Mouse (Mus musculus) brain, embryonic 14.5 days (tissue): ENCODE measurements around the gene Fcgrt. TPM values are rescaled to one million over a fixed set of nuclear protein-coding genes. Genes with fewer than 3 reads are reported as not detected.
"Not testable (repeated sequence)": the region's sequence is repeated elsewhere in the genome, so short reads cannot be mapped to it uniquely, and the experiment has no call there.

ENCODE experiments used
- DNase-seq: peaks from one replicate; pipeline ENCODE4 v3.0.0-alpha.2; 2011; ENCODE audit warnings: low read depth
- CTCF ChIP-seq: fragments of 200-500 bp; IDR thresholded peaks from 2 replicates; pipeline ENCODE4 v1.5.1; 2012; ENCODE audit warnings: inconsistent platforms, mild to moderate bottlenecking, moderate library complexity, borderline replicate concordance; ENCODE audit not compliant: insufficient read depth, insufficient read length; ENCODE audit errors: extremely low read depth
- POLR2A ChIP-seq: fragments of 200-500 bp; IDR thresholded peaks from 2 replicates; pipeline ENCODE4 v1.6.1; 2012; ENCODE audit warnings: mild to moderate bottlenecking, inconsistent platforms, borderline replicate concordance; ENCODE audit not compliant: poor library complexity, insufficient read depth, insufficient read length, severe bottlenecking; ENCODE audit errors: extremely low read depth
- polyA plus RNA-seq: library from polyadenylated mRNA; depleted of rRNA; stranded (reverse); fragments of >200 nt; gene quantifications from 2 replicates; pipeline ENCODE4 v1.2.3, GENCODE M21; 2012

The Fcgrt gene
- polyA plus RNA-seq, 1 experiment: 17.3 TPM

DNA sequence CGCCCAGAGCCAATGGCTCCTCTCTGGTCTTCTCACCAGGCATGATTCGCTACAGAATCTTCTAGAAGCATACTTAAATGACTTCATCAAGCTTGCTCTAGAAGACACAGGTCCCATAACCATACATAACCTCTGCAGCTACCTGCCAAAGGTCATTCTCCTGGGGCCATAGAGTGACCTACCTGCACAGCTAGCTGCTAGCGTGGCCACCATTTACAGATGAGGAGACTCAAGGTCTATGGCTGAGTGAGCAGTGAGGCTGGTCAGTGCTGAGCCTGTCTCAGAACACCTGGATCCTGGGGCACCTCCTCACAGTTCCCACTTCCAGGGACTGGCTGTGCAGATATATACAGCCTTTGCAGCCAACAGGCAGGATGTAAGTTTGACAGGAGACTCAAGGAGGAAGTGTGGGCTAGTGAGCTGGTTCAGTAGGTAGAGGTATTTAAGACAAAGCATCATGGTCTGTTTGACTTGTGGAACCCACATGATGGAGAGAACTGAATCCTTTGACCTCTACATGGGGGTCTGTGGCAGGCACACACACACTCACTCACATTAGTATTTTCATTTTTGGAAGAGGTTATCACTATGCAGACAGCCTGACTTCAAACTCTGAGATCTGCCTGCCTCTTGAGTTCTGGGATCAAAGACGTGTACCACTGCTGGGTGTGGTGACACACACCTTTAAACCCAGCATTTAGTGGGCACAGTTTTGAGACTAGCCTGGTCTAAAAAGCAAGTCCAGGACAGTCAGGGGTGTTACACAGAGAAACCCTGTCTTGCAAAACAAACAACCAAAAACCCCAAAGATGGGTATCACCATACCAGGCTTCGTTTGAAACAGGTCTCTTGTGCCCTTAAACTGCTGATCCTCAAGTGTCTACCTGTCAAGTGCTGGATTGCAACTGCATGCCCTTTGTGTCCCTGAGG, 16.4 kb upstream of the Fcgrt start:
- no peak for TF ChIP-seq CTCF
- no peak for TF ChIP-seq POLR2A
- DNase-seq: no peak

DNA sequence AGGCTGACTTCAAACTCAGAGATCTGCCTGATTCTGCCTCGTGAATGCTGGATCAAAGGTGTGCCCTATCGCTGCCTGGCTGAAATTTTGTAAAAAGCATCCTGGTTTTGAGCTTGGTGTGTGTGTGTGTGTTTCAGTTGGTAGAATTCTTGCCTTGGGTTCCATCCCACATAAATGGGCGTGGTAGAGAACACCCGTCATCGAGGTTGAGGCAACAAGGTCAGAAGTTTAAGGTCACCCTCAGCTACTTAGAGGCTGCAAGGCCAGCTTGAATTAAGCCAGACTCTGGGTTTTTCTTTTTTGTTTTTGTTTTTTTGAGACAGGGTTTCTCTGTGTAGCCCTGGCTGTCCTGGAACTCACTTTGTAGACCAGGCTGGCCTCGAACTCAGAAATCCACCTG, 14.7 kb upstream of the Fcgrt start:
- TF ChIP-seq POLR2A: no peak
- TF ChIP-seq CTCF: no peak
- DNase-seq: no peak

DNA sequence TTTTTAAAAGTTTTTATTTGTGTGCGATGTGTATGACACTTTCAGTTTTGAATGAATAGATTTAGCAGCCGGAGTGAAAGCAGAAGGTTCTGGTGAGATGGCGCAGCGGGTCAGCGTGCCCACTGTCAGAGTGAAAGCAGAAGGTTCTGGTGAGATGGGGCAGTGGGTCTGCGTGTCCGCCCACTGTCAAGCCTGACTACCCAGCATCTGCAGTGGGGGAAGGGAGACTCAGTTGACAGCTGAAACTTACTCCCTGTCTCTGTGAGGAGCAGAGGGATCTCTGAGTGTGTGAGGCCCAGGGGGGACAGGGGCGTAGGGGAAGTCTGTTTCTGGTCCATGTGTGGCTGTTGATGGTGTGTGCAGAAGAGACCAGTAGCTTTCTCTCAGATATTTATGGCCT, 13.9 kb upstream of the Fcgrt start:
- no peak for DNase-seq
- TF ChIP-seq POLR2A (no peak), CTCF (no peak)

DNA sequence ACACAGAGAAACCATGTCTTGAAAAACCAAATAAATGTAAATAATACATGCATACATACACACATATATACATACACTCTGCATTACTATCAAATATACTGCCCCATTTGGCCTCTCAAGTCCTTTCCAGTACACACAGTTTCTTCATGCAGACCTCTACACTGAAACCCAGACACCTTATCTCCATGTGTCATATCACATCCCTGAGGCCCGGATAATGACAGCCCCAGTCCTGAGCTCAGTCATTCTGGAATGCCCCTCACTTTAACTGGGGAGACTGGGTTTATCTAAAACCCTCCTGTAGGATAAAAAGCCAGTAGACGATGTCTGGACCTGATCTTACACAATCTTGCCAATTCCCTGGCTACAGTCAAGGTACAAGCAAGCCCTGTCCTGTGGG, 9.8 kb upstream of the Fcgrt start:
- no peak for DNase-seq
- TF ChIP-seq CTCF (no peak), POLR2A (no peak)

DNA sequence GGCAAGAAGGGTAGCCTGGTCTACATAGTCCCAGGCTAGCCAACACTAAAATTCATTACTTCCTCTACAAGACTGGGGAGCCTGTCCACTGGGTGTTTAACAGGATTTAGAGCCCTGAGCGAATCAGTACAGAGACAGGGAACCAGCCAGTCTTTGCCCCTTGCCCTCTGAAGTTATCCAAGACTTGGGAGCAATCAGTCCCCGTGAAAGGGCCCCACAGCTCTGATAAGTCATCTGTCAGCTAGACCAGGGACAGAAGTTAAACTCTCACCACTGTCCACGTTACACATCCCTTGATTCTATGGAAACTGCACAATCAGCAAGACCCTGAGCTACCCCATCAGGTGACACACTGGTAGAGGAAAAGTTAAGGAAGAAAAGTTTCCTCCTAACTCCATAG, 8.9 kb upstream of the Fcgrt start:
- TF ChIP-seq POLR2A (no peak), CTCF (no peak)
- DNase-seq: no peak

DNA sequence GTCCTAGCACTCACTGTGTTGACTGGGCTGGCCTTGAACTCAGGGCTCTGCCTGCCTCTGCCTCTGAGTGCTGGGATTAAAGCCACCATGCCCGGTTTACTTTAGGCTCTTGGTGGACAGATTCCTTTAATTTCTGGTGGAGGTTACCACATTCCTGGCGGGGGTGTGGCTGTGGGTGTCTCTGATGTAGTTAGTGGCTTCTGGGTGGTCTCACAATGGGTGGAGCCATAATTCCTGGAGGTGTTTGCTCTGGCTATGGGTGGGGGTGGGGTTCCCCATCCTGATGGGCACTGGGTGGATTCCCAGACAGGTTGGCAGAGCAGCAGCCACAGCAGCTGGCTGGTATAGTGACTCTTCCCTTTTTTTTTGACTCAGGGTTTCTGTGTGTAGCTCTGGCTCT, 8.3 kb upstream of the Fcgrt start:
- TF ChIP-seq CTCF: no peak
- no peak for TF ChIP-seq POLR2A
- no peak for DNase-seq

DNA sequence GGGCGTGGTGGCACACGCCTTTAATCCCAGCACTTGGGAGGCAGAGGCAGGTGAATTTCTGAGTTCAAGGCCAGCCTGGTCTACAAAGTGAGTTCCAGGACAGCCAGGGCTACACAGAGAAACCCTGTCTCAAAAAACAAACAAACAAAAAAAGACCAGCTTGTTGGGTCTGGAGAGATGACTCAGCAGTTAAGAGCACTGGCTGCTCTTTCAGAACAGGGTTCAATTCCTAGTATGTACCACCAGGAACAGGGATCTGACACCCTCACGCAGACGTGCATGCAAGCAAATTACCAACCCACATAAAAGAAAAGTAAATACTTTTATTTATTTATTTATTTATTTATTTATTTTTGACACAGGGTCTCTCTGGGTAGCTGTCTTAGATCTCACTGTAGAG, 6.4 kb upstream of the Fcgrt start:
- not testable (repeated sequence) for DNase-seq

DNA sequence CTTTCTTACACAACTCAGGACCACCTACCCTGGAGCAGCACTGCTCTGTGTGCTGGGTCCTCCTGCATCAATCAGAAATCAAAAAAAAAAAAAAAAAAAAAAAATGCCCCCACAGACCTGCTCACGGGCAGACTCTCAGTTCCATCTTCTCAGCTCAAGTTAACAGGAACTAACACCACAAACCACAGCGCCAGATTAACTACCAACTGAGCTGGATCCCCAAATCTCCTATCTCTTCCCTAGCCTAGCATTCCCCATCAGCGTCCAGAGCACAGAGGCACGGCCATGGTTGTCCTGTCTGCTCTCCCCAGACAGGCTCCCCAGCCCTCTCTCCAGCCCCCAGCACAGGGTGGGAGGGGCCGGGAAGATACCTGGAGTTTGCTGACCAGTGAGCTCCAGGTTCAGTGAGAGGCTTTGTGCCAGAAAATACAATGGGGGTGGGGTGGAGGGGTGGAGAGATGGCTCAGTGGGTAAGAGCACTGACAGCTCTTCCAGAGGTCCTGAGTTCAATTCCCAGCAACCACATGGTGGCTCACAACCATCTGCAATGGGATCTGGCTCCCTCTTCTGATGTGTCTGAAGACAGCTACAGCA, 3.5 kb upstream of the Fcgrt start:
- no peak for DNase-seq
- TF ChIP-seq CTCF (no peak), POLR2A (no peak)

DNA sequence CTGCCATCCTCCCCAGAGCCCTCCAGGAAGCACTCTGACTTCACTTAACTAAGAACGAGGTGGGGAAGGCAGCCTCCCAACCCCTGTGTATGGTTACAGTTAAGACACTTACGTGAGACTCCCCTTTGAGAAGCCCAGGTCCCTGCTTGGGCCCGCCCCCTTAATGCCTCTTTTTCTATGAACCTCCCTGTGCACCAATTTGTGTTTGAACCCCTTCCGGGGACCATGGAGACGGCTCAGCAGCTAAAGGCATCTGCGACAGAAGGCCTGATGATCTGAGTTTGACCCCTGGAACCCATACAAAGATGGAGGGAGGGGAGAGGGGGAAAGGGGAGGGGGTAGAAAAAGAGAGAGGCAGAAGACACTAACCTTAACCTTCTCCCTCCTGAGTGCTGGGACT, 2.8 kb upstream of the Fcgrt start:
- TF ChIP-seq CTCF: no peak
- no peak for TF ChIP-seq POLR2A
- no peak for DNase-seq

DNA sequence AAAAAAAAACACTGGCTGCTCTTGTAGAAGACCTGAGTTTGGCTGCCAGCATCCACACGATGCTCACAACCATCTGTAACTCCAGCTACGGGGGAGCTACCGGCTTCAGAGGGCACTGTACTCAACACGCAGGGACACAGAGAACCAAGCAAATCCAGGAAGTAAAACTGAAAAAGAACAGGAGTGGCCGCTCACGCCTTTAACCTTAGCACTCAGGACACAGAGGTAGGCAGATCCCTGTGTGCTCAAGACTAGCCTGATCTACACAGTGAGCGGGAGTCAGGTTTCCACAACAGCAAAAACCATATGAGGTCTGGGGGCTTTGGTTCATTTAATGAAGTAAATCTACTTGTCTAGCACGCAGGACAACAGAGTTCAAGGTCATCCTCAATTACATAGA, 1.8 kb upstream of the Fcgrt start:
- TF ChIP-seq CTCF (no peak), POLR2A (no peak)

DNA sequence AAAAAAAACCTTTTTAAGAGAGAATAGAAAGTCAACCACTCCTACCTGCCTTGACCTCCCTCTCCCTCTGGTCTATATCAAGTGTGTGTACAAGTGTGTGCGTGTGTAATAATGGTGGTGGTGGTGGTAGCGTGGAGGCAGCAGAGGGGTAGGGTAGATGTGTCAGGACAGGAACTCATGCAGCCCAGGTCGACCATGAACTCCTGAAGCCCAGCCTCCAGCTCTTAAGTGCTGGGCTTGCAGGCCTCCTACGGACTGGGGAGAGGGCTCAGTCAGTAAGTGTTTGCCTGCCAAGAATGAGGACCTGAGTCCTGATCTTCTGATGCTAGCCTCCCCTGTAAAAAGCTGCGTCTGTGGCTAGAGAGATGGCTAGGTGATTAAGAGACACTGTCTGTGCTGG, 1.3 kb upstream of the Fcgrt start:
- no peak for DNase-seq

More for the DNA sequence above, 1.8 kb upstream of the Fcgrt start:
- DNase-seq: no peak

More for the DNA sequence above, 1.3 kb upstream of the Fcgrt start:
- no peak for TF ChIP-seq POLR2A
- no peak for TF ChIP-seq CTCF
